Mouse (Mus musculus) kidney, adult 2 months (tissue): ENCODE data around the gene Apln.

Experiments used
- CTCF ChIP-seq: fragments of 200-500 bp; conservative IDR thresholded peaks from 2 replicates; pipeline ENCODE4 v1.5.1; 2011; ENCODE audit warnings: low read depth, mild to moderate bottlenecking, control low read depth, low read length, moderate library complexity, mixed read lengths; ENCODE audit not compliant: insufficient read depth, insufficient read length
- POLR2A ChIP-seq: fragments of 200-500 bp; IDR thresholded peaks from one replicate; pipeline ENCODE4 v1.6.1; 2011; ENCODE audit warnings: low read depth, low read length, control low read depth

- TF ChIP-seq CTCF (no peak), POLR2A (no peak)
These were observed 9.6 kb upstream of the Apln start for GRCm38 (mm10) chrX:48044261-48044660.
